Mouse (Mus musculus): ENCODE measurements at regions not wholly inside any gene's neighbourhood (a gene's known extent, or its start where the extent isn't known, plus 50 kb on each side); places are given as distances from the start of the nearest gene placed in this dataset.

GRCm38 (mm10) chr3:143995045-143995444 is 210.0 kb downstream of the Lmo4 start:
- TF ChIP-seq CTCF (IDR thresholded peaks at IDR 0.05; ENCODE audit: borderline replicate concordance, insufficient read depth, low read length) (no peak), POLR2A (IDR thresholded peaks at IDR 0.05; ENCODE audit: low read depth, low read length) (no peak)
